Mouse (Mus musculus): ENCODE results near the gene Slmap. TPM values are rescaled to one million over a fixed set of nuclear protein-coding genes. Genes with fewer than 3 reads are reported as not detected.

Slmap gene
- total and polyA plus RNA-seq, 3 experiments: 19.0 to 61.0 (median 51.0) TPM

- no peak overlapping the region for H3K4me3 ChIP-seq (replicated peaks in 1 of 3; ENCODE audit: low read depth in 2 of 3, low read length in 2 of 3, poor library complexity in 1 of 3)
- in situ Hi-C loops (cut with MboI; ENCODE audit: low pct_ligation_motif_present, low pct_unique_long_range_greater_than_20kb, low sequenced_read_pairs) (no loop called here), dilution Hi-C loops (cut with MboI; ENCODE audit: extremely low pct_ligation_motif_present, extremely low pct_unique_long_range_greater_than_20kb, low sequenced_read_pairs) (no loop called here)
- H3K36me3 ChIP-seq (replicated peaks in 1 of 2; ENCODE audit: control insufficient read depth in 1 of 2, insufficient read depth in 1 of 2, low read length in 1 of 2): no peaks in the 10 kb centered on the region
- no peaks in the 10 kb centered on the region for H3K27me3 ChIP-seq (replicated peaks)
- no peaks in the 10 kb centered on the region for H3K9me3 ChIP-seq (replicated peaks; ENCODE audit: low read length)
- TF ChIP-seq ELF1 (IDR thresholded peaks at IDR 0.05; ENCODE audit: low read depth, low read length): no peak
- no peak for TF ChIP-seq POLR2AphosphoS2 (IDR thresholded peaks at IDR 0.05; ENCODE audit: low read depth, low read length)
- no peak for TF ChIP-seq HCFC1 (IDR thresholded peaks at IDR 0.05; ENCODE audit: low read depth, low read length)
- TF ChIP-seq MAFK (IDR thresholded peaks at IDR 0.05; ENCODE audit: insufficient replicate concordance, low read length): no peak
- TF ChIP-seq CTCF (conservative IDR thresholded peaks at IDR 0.05 in 1 of 2, IDR thresholded peaks at IDR 0.05 in 1 of 2; ENCODE audit: low read depth in 2 of 2, low read length in 2 of 2): no peak
- no peak for TF ChIP-seq SIN3A (IDR thresholded peaks at IDR 0.05; ENCODE audit: low read length)
- DNase-seq (ENCODE audit: extremely low read depth): no peak
- no peaks in the 10 kb centered on the region for H3K4me1 ChIP-seq (ENCODE audit: control insufficient read depth in 1 of 2, insufficient read depth in 2 of 2)
- H3K9ac ChIP-seq (ENCODE audit: insufficient read depth, low read depth): no peak overlapping the region
- no peak overlapping the region for H3K4me2 ChIP-seq (ENCODE audit: insufficient read depth, low read depth, poor library complexity, severe bottlenecking)
- no peak overlapping the region for H3K27ac ChIP-seq (ENCODE audit: insufficient read depth, low read depth)
- H3K79me2 ChIP-seq (replicated peaks; ENCODE audit: control insufficient read depth, extremely low read depth, insufficient read depth, poor library complexity, severe bottlenecking): no peaks in the 10 kb centered on the region
These were observed 5.8 kb upstream of the Slmap start for GRCm38 (mm10) chr14:26540577-26540976.

- no peak for DNase-seq (ENCODE audit: extremely low read depth)
- Histone ChIP-seq H3K36me3 (replicated peaks in 1 of 2; ENCODE audit: control insufficient read depth in 1 of 2, insufficient read depth in 1 of 2, low read length in 1 of 2) (no peaks in the 10 kb centered on the region), H3K27me3 (replicated peaks) (no peaks in the 10 kb centered on the region), H3K4me3 (replicated peaks in 1 of 3; ENCODE audit: low read depth in 2 of 3, low read length in 2 of 3, poor library complexity in 1 of 3) (no peak overlapping the region), H3K4me1 (ENCODE audit: control insufficient read depth in 1 of 2, insufficient read depth in 2 of 2) (peaks cover 0 to 5% of the 10 kb centered on the region in 2 experiments; a peak in 2 of 4 replicates), H3K9ac (ENCODE audit: insufficient read depth, low read depth) (no peak overlapping the region), H3K9me3 (replicated peaks; ENCODE audit: low read length) (no peaks in the 10 kb centered on the region), H3K27ac (ENCODE audit: insufficient read depth, low read depth) (no peak overlapping the region), H3K79me2 (replicated peaks; ENCODE audit: control insufficient read depth, extremely low read depth, insufficient read depth, poor library complexity, severe bottlenecking) (0 out of 2 replicates have a peak, but pooled peaks cover 3% of the 10 kb centered on the region), H3K4me2 (ENCODE audit: insufficient read depth, low read depth, poor library complexity, severe bottlenecking) (no peak overlapping the region)
- dilution Hi-C loops (cut with MboI; ENCODE audit: extremely low pct_ligation_motif_present, extremely low pct_unique_long_range_greater_than_20kb, low sequenced_read_pairs) (no loop called here), in situ Hi-C loops (cut with MboI; ENCODE audit: low pct_ligation_motif_present, low pct_unique_long_range_greater_than_20kb, low sequenced_read_pairs) (no loop called here)
- TF ChIP-seq ZKSCAN1 (IDR thresholded peaks at IDR 0.05; ENCODE audit: borderline replicate concordance, low read depth, low read length): no peak
- no peak for TF ChIP-seq JUN (IDR thresholded peaks at IDR 0.05; ENCODE audit: insufficient read depth, low read depth, low read length)
- no peak for TF ChIP-seq JUND (conservative IDR thresholded peaks at IDR 0.05; ENCODE audit: low read depth, low read length)
- no peak for TF ChIP-seq RCOR1 (conservative IDR thresholded peaks at IDR 0.05; ENCODE audit: low read depth, low read length)
- TF ChIP-seq POLR2AphosphoS2 (IDR thresholded peaks at IDR 0.05; ENCODE audit: low read depth, low read length): no peak
- TF ChIP-seq POLR2A (IDR thresholded peaks at IDR 0.05; ENCODE audit: low read depth, low read length): no peak
These were observed 4.5 kb upstream of the Slmap start for GRCm38 (mm10) chr14:26539241-26539640.

GRCm38 (mm10) chr14:26533821-26534756 lies 642 bp downstream of the Slmap start:
- Histone ChIP-seq H3K27me3 (replicated peaks) (no peaks in the 10 kb centered on the region), H3K9me3 (replicated peaks; ENCODE audit: low read length) (no peaks in the 10 kb centered on the region), H3K27ac (ENCODE audit: insufficient read depth, low read depth) (peak overlapping the region; percentile 84), H3K9ac (ENCODE audit: insufficient read depth, low read depth) (peak overlapping the region; percentile 96), H3K36me3 (replicated peaks in 1 of 2; ENCODE audit: control insufficient read depth in 1 of 2, insufficient read depth in 1 of 2, low read length in 1 of 2) (peaks cover 0 to 14% of the 10 kb centered on the region in 2 experiments), H3K4me2 (ENCODE audit: insufficient read depth, low read depth, poor library complexity, severe bottlenecking) (peak overlapping the region; percentile 91), H3K4me3 (replicated peaks in 1 of 3; ENCODE audit: low read depth in 2 of 3, low read length in 2 of 3, poor library complexity in 1 of 3) (peak overlapping the region; percentile 74 to 100 (median 95)), H3K4me1 (ENCODE audit: control insufficient read depth in 1 of 2, insufficient read depth in 2 of 2) (peaks cover 0 to 29% of the 10 kb centered on the region in 2 experiments; a peak in 2 of 4 replicates), H3K79me2 (replicated peaks; ENCODE audit: control insufficient read depth, extremely low read depth, insufficient read depth, poor library complexity, severe bottlenecking) (peaks cover 47% of the 10 kb centered on the region)
- DNase-seq (ENCODE audit: extremely low read depth): peak; percentile 53
- TF ChIP-seq ZNF384 (IDR thresholded peaks at IDR 0.05; ENCODE audit: low read depth, low read length): no peak
- 0 out of 2 replicates have a peak, but pooled peaks have one; percentile 33 for TF ChIP-seq NRF1 (IDR thresholded peaks at IDR 0.05; ENCODE audit: low read depth, low read length)
- peak; percentile 67; the same call in 1 of the 2 replicates for TF ChIP-seq UBTF (IDR thresholded peaks at IDR 0.05; ENCODE audit: low read depth, low read length)
- 0 out of 2 replicates have a peak, but pooled peaks have one; percentile 32 for TF ChIP-seq ZMIZ1 (IDR thresholded peaks at IDR 0.05; ENCODE audit: low read depth, low read length)
- dilution Hi-C loops (cut with MboI; ENCODE audit: extremely low pct_ligation_motif_present, extremely low pct_unique_long_range_greater_than_20kb, low sequenced_read_pairs): no loop called here
- in situ Hi-C loops (cut with MboI; ENCODE audit: low pct_ligation_motif_present, low pct_unique_long_range_greater_than_20kb, low sequenced_read_pairs): no loop called here
